Mouse (Mus musculus) left cerebral cortex, postnatal 25 days (tissue): ENCODE results near the gene Zfp9. TPM values are rescaled to one million over a fixed set of nuclear protein-coding genes. Genes with fewer than 3 reads are reported as not detected.

Experiments used
- DNase-seq, 2 experiments: peaks; one replicate each; pipeline ENCODE4 v3.0.0; 2022; ENCODE audit warnings: low spot score in 2 of 2, mixed read lengths in 1 of 2
- intact Hi-C: fragments of 180-260 bp; cut with DNase I; formaldehyde crosslinking; loops from one replicate; pipeline ENCODE4 v1.15.1; 2025
- microRNA-seq, 2 experiments: library from miRNA; unstranded; fragments of <30 nt; microRNA quantifications; one replicate each; pipeline ENCODE4 v1.2.0; 2022
- total RNA-seq, 2 experiments: library from RNA; stranded (reverse); gene quantifications; 2 replicates each; pipeline ENCODE4 v1.2.3; 2021

Zfp9 gene
- 10 to 100 TPM; 17.4 to 19.4 TPM for total RNA-seq

DNA sequence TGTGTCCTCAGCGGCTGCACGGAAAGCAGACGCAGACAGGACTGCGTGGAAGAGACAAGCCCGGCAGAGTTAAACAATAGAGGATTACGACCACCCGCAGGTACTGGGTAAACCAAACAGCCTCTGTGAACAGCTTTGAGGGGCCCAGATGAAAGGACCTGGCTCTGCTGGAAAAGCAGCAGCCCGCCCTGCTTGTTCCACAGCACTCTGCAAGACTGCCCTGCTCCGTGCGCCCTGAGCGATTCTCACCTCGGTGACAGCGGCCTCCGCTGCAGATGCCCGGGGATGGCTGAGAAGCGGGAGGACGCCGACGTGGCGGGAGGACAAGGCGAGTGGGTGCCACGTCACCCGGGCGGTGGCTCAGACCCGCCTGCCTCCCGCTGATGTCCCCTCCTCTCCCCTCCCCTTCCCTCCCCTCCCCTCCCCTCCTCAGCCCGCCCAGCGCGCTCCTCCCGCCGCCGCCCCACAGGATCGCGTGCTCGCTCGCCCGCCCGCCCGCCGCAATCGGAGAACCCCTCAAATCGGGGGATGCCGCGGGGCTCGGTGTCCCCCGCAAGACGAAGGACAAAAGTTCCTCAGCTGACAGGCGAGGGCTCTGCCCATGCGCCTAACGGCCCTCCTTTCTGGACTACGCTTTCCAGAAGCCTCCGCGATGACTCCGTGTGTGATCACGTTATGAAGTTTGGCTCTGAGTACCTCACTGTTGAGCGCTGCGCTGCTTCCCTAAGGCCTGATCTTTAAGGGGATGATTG is at the start of gene Zfp9:
TSS of gene Zfp9 (minus strand) at position 364 of the 752 bp plus-strand sequence.
- intact Hi-C loops = loop anchor here (1.0 kb wide), 1 partner anchor 24 kb away; the partner anchor contains the start of gene Zfp248
- DNase-seq = peak; percentile 86 to 89

DNA sequence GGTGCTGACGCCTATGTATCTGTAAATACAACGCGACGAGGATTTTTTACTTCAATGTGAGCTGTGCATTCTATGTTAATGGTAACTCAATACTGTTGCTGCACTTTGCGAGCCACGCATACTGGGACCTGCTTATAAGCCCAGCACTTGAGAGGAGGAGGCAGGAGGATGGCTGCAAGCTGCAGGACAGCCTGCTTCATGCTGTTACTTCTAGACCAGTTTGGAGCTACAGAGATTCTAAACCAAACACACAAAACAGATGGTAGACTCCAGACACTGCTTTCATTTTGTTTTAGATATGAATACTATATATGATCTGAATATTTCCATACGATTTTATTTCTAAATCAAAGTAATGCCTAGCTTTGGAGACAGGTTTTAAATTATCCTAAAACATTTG is 41.5 kb upstream of the Zfp9 start:
- intact Hi-C loops = no loop called here
- DNase-seq = peak in 1 of 2 experiments; percentile 25

DNA sequence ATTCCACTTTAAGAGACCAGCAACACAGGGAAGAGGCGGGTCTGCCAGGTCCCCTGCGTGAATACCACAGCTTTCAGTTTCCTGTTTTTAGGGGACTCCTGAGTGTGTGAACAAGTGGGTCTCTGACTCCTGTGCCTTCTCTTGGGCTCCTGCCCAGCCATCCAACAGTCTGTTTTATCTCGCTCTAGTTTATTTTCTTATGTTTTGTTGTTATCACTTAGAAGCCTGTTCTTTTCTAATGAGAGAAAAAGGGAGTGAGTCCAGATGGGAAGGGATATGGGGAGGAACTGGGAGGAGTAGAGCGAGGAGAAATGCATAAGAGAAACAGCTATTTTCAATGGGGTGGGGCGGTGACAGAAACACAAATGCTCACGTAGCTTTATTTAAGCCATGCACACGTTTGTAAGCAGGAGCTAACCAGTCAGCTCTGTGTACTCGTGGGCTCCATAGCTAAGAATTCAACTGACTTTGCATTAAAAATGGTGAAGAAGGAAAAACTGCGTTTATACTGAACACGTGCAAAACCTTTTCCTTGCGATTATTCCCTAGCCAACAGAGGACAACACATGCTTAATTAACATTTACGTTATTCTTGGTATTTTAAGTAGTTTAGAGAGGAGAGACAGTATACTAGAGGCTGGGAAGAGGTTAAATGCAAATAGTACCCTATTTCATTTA is 34.4 kb upstream of the Zfp9 start:
- no peak for DNase-seq
- intact Hi-C loops = no loop called here

- no peak for DNase-seq
- intact Hi-C loops = no loop called here
Observed at GRCm38 (mm10) chr6:118499010-118499409, 19.9 kb upstream of the Zfp9 start.

DNA sequence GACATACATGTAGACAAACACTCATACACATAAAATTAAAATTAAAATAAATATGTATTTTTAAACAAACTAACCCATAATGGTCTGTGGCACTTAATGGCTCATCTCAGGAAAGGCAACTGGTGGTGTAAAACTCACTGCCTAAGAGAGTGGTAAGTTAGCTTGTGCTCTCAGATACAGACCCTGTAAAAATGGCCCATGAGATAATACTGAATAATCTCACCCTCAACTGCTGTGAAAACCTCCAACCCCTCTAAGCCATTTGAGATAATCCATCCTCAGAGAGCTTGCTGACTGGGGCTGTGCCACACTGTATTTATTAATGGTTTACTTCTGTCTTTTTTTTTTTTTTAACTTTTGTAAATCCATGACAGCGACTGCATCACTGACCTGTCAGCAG is 3.0 kb upstream of the Zfp9 start:
- no peak for DNase-seq
- intact Hi-C loops = no loop called here

DNA sequence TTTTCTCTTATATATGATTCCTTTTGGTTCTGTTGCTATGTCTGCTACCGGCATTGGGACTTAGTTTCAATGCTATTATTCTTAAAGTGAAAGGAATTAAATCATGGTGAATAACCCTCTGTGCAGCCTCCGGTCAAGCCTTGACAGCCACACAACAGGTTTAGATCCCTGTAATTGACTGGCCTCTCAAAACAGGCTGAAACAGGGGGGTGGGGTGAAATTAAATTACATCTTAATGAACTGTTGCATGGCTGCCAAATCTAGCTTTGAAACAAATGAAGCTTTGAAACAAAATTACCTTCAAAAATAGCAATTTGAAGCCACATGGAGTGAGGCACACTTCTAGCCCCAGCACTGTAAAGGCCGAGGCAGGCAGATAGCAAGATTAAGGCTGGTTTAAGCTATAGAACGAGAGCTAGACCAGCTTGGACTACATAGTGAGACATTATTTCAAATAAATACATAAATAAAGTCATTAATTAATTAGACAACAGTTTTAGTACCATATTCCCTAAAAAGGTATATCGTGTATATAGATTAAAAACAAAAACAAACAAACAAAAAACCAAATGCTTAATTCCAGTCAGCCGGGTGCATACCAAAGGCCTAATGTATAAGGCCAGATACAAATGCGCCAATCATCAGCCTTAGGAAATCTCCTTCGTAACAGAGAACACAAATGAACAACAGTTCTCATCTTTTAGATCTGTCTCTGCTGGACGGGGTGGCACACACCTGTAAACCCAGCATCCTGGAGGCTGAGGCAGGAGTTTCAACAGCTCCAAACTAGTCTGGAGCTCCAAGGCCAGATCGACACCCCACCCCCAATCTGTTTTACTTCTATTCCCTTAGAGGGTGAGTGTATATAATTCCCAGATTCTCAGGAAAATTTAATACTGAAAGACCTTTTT is 990 bp downstream of the Zfp9 start:
- peak in 1 of 2 experiments; percentile 11 for DNase-seq
- intact Hi-C loops = no loop called here

DNA sequence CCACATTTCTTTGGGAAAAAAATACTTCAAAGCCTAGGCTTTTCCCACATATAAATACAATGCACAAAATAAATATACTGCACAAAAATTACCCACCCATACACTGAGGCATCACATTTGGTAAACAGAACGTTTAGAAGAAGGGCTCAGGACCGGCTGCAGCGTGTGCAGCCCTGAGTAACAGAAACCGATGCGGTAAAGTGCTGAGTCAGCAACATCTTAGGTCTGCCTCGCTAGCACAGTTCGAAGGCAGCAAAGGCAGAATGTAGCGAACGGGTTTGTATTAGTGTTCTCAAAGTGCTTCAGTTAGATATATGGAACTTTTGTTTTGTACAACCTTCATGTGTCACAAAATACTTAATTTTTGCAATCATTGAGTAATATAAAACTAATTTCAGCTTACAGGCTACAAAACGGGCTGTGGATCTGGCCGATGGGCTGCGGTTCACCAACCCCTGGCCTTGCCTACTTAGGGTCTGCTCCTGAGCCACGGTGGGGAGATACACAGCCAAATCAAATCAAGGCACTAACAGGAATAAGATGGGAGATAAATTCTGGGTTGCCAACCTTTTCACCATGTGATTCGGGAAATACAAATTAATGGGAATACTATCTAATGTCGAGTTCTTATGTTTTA is 16.9 kb downstream of the Zfp9 start:
- no peak for DNase-seq
- intact Hi-C loops = no loop called here

- intact Hi-C loops = no loop called here
- DNase-seq = no peak
Observed at GRCm38 (mm10) chr6:118457726-118458125, 21.4 kb downstream of the Zfp9 start.

- intact Hi-C loops = loop anchor here (1.0 kb wide), 1 partner anchor 24 kb away; the partner anchor contains the start of gene Zfp9
- DNase-seq = peak; percentile 93 to 98
Observed at GRCm38 (mm10) chr6:118455042-118455631, 24.0 kb downstream of the Zfp9 start, which contains the start of gene Zfp248. Gene Zfp248 (minus strand): TSS chr6:118455528.

- intact Hi-C loops = no loop called here
- DNase-seq = peak; percentile 31 to 48
Observed at GRCm38 (mm10) chr6:118454452-118454851, 24.7 kb downstream of the Zfp9 start.

DNA sequence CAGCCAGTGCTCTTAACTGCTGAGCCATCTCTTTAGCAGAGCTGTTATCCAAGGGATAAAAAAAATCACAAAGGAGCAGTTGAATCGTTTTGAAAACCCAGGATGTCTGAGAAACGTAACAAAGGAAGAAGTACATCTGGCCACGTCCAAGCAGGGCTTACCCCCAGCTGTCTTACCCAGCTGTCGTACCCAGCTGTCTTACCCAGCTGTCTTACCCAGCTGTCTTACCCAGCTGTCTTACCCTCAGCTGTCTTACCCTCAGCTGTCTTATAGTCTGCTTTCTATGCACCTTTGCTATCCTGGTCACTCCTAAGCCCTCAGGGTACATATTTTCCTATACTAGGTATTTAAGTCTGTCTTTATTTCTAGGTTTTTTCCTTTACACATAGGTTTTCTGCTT is 47.6 kb downstream of the Zfp9 start:
- intact Hi-C loops = no loop called here
- no peak for DNase-seq

DNA sequence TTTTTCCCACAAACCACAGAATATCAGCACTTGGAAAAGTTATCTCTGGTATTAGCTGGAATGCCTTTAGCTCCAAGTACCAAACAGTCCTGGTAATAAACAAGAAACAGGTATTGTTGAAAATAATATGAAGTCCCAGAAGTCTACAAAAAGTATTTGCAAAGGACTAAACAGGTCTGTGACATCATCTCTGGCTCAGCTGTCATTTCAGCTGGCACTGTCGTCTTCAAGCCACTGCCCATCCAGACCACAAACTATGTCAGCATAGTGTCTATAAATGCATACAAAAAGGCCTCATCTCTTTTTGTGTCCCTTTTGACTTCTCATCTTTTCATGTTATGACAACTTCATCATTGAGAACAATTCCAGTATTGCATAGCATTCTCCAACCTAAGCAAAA is 52.5 kb downstream of the Zfp9 start:
- intact Hi-C loops = no loop called here
- no peak for DNase-seq

- DNase-seq = peak; percentile 93 to 97
- intact Hi-C loops = no loop called here
Observed at GRCm38 (mm10) chr6:118419050-118419920, 59.8 kb downstream of the Zfp9 start, which contains the start of gene Bms1. Gene Bms1 (minus strand): TSS chr6:118419474.

Small RNA genes within 50 kb of the gene (microRNA-seq; reads per million reads assigned to microRNA genes)
- gene Gm25953 = 0 reads per million in 2 experiments

Other genes with a start within 250 kb of the Zfp9 start
- 10 to 100 TPM; 31.5 to 32.6 TPM for gene Bms1, start 59.8 kb downstream of the Zfp9 start, total RNA-seq
- 10 to 100 TPM; 17.3 to 20.1 TPM for gene Zfp248, start 23.8 kb downstream of the Zfp9 start, total RNA-seq
- gene Ankrd26, start 82.9 kb upstream of the Zfp9 start, total RNA-seq = 10 to 100 TPM; 11.1 to 12.5 TPM